Mouse (Mus musculus): ENCODE results near the gene Mtor.

DNA sequence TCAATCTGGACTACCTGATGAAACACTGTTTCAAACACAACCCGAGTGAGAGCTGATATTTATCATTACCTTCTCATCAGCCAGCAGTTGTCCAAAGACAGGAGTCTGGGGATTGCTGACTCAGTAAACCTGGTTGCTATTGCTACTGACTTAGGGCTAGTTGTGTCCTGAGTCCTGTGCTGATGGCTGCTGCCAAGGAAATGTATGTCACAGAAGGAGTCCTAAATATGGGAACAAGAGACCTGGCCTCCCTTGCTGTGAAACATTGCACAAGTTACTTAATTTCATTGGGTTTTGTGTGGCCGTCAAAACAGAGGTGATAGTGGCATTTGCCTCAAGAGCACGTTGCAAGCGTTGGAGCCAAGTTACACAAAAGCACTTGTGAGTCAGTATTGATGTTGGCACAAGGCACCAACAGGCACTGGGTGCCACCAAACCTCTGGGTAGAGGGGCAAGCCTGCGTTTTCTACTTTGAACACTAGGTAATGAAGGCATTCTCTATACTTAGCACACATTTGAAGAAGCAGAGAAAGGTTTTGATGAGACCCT lies 7.1 kb downstream of the Mtor start:
- TF ChIP-seq E2F4 (IDR thresholded peaks at IDR 0.05; ENCODE audit: insufficient read depth) (no peak), POLR2A (IDR thresholded peaks at IDR 0.05; ENCODE audit: insufficient read length, low read depth) (no peak), POLR2AphosphoS2 (IDR thresholded peaks at IDR 0.05; ENCODE audit: insufficient read length, low read depth) (no peak), TCF12 (IDR thresholded peaks at IDR 0.05; ENCODE audit: insufficient read depth, poor library complexity, severe bottlenecking) (no peak), MAX (IDR thresholded peaks at IDR 0.05; ENCODE audit: low read depth) (no peak), USF1 (IDR thresholded peaks at IDR 0.05; ENCODE audit: low read depth) (no peak), CEBPB (IDR thresholded peaks at IDR 0.05; ENCODE audit: insufficient read depth, poor library complexity, severe bottlenecking) (no peak), REST (IDR thresholded peaks at IDR 0.05; ENCODE audit: insufficient read depth, insufficient read length) (no peak), SRF (IDR thresholded peaks at IDR 0.05; ENCODE audit: control insufficient read depth, insufficient read length, low read depth) (no peak), TCF3 (IDR thresholded peaks at IDR 0.05; ENCODE audit: insufficient read length, low read depth) (no peak)
